Mouse (Mus musculus): ENCODE results near the gene Secisbp2. TPM values are rescaled to one million over a fixed set of nuclear protein-coding genes. Genes with fewer than 3 reads are reported as not detected.

Secisbp2 gene
- polyA plus RNA-seq, 1 experiment from 2014 or later, result 27.7 TPM

DNA sequence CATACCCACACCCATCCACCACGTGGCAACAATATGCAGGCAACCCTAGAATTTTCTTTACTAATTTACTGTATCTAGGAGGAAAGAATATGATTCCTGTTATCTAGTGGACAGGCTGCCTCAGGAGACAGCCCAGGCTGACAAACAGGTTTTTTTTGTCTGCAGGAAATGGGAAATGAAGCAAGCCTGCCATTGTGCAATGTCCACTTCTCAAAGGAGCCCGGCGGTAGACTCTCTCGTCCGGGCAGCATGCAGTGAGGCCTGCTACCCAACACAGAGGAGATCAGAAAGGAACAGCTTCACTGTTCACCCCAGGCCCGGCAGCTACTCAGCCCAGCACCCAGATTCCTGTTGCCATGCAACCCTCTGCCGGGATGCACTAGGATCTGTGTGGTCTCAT, 59.2 kb downstream of the Secisbp2 start:
- Histone ChIP-seq H3K27me3 (ENCODE audit: control insufficient read depth, insufficient read depth, low read length) (no peaks in the 10 kb centered on the region), H3K9me3 (ENCODE audit: control insufficient read depth, low read length) (no peaks in the 10 kb centered on the region), H3K4me1 (ENCODE audit: control insufficient read depth in 2 of 2, insufficient read depth in 2 of 2, low read length in 2 of 2) (peaks cover 5% of the 10 kb centered on the region in 2 experiments; a peak in 3 of 4 replicates), H3K27ac (replicated peaks in 1 of 2; ENCODE audit: control insufficient read depth in 1 of 2, insufficient read depth in 1 of 2, low read depth in 2 of 2, low read length in 2 of 2) (no peak overlapping the region), H3K4me2 (ENCODE audit: low read length) (no peak overlapping the region), H3K36me3 (ENCODE audit: control insufficient read depth, insufficient read depth, low read length) (peaks cover 26% of the 10 kb centered on the region), H3K9ac (ENCODE audit: low read length) (no peak overlapping the region), H3K4me3 (ENCODE audit: control insufficient read depth in 1 of 2, insufficient read depth in 1 of 2, low read depth in 1 of 2, low read length in 2 of 2) (no peak overlapping the region)
- WGBS, result 58% methylated on average over 7 of the region's 7 CpGs
- no peak for ATAC-seq (ENCODE audit: insufficient number of reproducible peaks, insufficient read depth, low FRiP score, low read depth)

DNA sequence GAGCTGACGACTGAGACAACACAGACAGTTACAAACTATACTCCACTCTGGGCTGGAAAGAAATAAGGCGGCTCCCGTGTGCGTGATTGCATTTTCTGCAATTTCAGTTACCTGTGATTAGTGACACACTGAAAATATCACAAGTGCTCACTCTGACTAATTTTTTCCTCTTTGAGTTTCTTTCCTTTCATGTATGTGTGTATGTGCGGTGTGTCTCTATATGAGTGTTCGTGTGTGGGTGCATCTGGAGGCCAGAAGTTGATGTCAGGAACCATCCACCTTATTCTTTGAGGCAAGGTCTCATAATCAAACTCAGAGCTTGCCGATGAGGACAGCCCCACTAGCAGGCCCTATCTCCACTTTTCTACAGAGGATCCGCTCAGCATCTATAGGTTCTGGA, 60.5 kb downstream of the Secisbp2 start:
- Histone ChIP-seq H3K9ac (ENCODE audit: low read length) (no peak overlapping the region), H3K4me1 (ENCODE audit: control insufficient read depth in 2 of 2, insufficient read depth in 2 of 2, low read length in 2 of 2) (peaks cover 8 to 12% of the 10 kb centered on the region in 2 experiments; a peak in 3 of 4 replicates)

GRCm38 (mm10) chr13:51716350-51717263, 65.1 kb downstream of the Secisbp2 start:
- Histone ChIP-seq H3K4me3 (ENCODE audit: control insufficient read depth in 1 of 2, insufficient read depth in 1 of 2, low read depth in 1 of 2, low read length in 2 of 2) (no peak overlapping the region), H3K9me3 (ENCODE audit: control insufficient read depth, low read length) (no peaks in the 10 kb centered on the region), H3K9ac (ENCODE audit: low read length) (no peak overlapping the region), H3K27ac (replicated peaks in 1 of 2; ENCODE audit: control insufficient read depth in 1 of 2, insufficient read depth in 1 of 2, low read depth in 2 of 2, low read length in 2 of 2) (no peak overlapping the region; a peak in 1 of 4 replicates), H3K4me2 (ENCODE audit: low read length) (no peak overlapping the region), H3K4me1 (ENCODE audit: control insufficient read depth in 2 of 2, insufficient read depth in 2 of 2, low read length in 2 of 2) (peaks cover 9 to 12% of the 10 kb centered on the region in 2 experiments; a peak in 3 of 4 replicates), H3K36me3 (ENCODE audit: control insufficient read depth, insufficient read depth, low read length) (peaks cover 31% of the 10 kb centered on the region), H3K27me3 (ENCODE audit: control insufficient read depth, insufficient read depth, low read length) (no peaks in the 10 kb centered on the region)
- peak; percentile 78 for ATAC-seq (ENCODE audit: insufficient number of reproducible peaks, insufficient read depth, low FRiP score, low read depth)
- WGBS, result 19% methylated on average over 8 of the region's 8 CpGs

More for the DNA sequence above, 60.5 kb downstream of the Secisbp2 start:
- Histone ChIP-seq H3K4me3 (ENCODE audit: control insufficient read depth in 1 of 2, insufficient read depth in 1 of 2, low read depth in 1 of 2, low read length in 2 of 2) (no peak overlapping the region), H3K27ac (replicated peaks in 1 of 2; ENCODE audit: control insufficient read depth in 1 of 2, insufficient read depth in 1 of 2, low read depth in 2 of 2, low read length in 2 of 2) (no peak overlapping the region), H3K4me2 (ENCODE audit: low read length) (no peak overlapping the region), H3K9me3 (ENCODE audit: control insufficient read depth, low read length) (no peaks in the 10 kb centered on the region), H3K27me3 (ENCODE audit: control insufficient read depth, insufficient read depth, low read length) (no peaks in the 10 kb centered on the region), H3K36me3 (ENCODE audit: control insufficient read depth, insufficient read depth, low read length) (peaks cover 26% of the 10 kb centered on the region)
- WGBS, result 92% methylated on average over 8 of the region's 8 CpGs
- ATAC-seq (ENCODE audit: insufficient number of reproducible peaks, insufficient read depth, low FRiP score, low read depth), result no peak

DNA sequence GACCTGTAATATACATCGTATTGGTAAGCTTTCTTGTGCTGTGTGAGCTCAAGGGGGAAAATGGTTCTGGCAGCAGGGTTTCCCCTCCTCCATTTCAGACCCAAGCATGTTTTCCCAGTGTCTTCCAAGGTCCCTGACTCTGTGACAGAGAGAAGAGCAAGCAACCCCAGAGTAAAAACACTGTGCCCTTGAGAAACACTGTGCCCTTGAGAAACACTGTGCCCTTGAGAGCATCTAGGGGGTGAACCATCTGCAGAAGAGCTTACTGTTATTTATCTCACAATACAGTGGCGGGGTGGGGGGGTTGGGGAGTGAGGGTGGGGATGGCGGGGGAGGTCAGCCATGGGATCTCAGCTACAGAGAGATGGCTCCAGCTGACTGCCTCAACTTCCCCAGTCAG, 67.8 kb downstream of the Secisbp2 start:
- WGBS, result 75% methylated on average over 3 of the region's 3 CpGs
- no peaks in the 10 kb centered on the region for H3K9me3 ChIP-seq (ENCODE audit: control insufficient read depth, low read length)

GRCm38 (mm10) chr13:51720556-51720955, 69.1 kb downstream of the Secisbp2 start:
- H3K36me3 ChIP-seq (ENCODE audit: control insufficient read depth, insufficient read depth, low read length), result peaks cover 16% of the 10 kb centered on the region
- H3K27ac ChIP-seq (replicated peaks in 1 of 2; ENCODE audit: control insufficient read depth in 1 of 2, insufficient read depth in 1 of 2, low read depth in 2 of 2, low read length in 2 of 2), result no peak overlapping the region
- H3K4me2 ChIP-seq (ENCODE audit: low read length), result no peak overlapping the region
- peaks cover 4 to 8% of the 10 kb centered on the region in 2 experiments; a peak in 2 of 4 replicates for H3K4me1 ChIP-seq (ENCODE audit: control insufficient read depth in 2 of 2, insufficient read depth in 2 of 2, low read length in 2 of 2)
- 86% methylated on average over 4 of the region's 4 CpGs for WGBS
- no peak overlapping the region for H3K9ac ChIP-seq (ENCODE audit: low read length)
- H3K27me3 ChIP-seq (ENCODE audit: control insufficient read depth, insufficient read depth, low read length), result no peaks in the 10 kb centered on the region
- H3K9me3 ChIP-seq (ENCODE audit: control insufficient read depth, low read length), result no peaks in the 10 kb centered on the region
- H3K4me3 ChIP-seq (ENCODE audit: control insufficient read depth in 1 of 2, insufficient read depth in 1 of 2, low read depth in 1 of 2, low read length in 2 of 2), result no peak overlapping the region
- ATAC-seq (ENCODE audit: insufficient number of reproducible peaks, insufficient read depth, low FRiP score, low read depth), result no peak

More for the DNA sequence above, 67.8 kb downstream of the Secisbp2 start:
- no peak overlapping the region for H3K4me2 ChIP-seq (ENCODE audit: low read length)
- H3K4me1 ChIP-seq (ENCODE audit: control insufficient read depth in 2 of 2, insufficient read depth in 2 of 2, low read length in 2 of 2), result peaks cover 9 to 12% of the 10 kb centered on the region in 2 experiments; a peak in 3 of 4 replicates
- H3K27me3 ChIP-seq (ENCODE audit: control insufficient read depth, insufficient read depth, low read length), result no peaks in the 10 kb centered on the region
- peaks cover 22% of the 10 kb centered on the region for H3K36me3 ChIP-seq (ENCODE audit: control insufficient read depth, insufficient read depth, low read length)
- H3K4me3 ChIP-seq (ENCODE audit: control insufficient read depth in 1 of 2, insufficient read depth in 1 of 2, low read depth in 1 of 2, low read length in 2 of 2), result no peak overlapping the region
- no peak overlapping the region for H3K27ac ChIP-seq (replicated peaks in 1 of 2; ENCODE audit: control insufficient read depth in 1 of 2, insufficient read depth in 1 of 2, low read depth in 2 of 2, low read length in 2 of 2)
- H3K9ac ChIP-seq (ENCODE audit: low read length), result no peak overlapping the region
- ATAC-seq (ENCODE audit: insufficient number of reproducible peaks, insufficient read depth, low FRiP score, low read depth), result no peak

- H3K4me3 ChIP-seq (ENCODE audit: control insufficient read depth in 1 of 2, insufficient read depth in 1 of 2, low read depth in 1 of 2, low read length in 2 of 2), result no peak overlapping the region
- no peak overlapping the region for H3K27ac ChIP-seq (replicated peaks in 1 of 2; ENCODE audit: control insufficient read depth in 1 of 2, insufficient read depth in 1 of 2, low read depth in 2 of 2, low read length in 2 of 2)
- H3K4me2 ChIP-seq (ENCODE audit: low read length), result no peak overlapping the region
- H3K27me3 ChIP-seq (ENCODE audit: control insufficient read depth, insufficient read depth, low read length), result no peaks in the 10 kb centered on the region
- no peaks in the 10 kb centered on the region; a peak in 1 of 4 replicates for H3K4me1 ChIP-seq (ENCODE audit: control insufficient read depth in 2 of 2, insufficient read depth in 2 of 2, low read length in 2 of 2)
- peaks cover 16% of the 10 kb centered on the region; the same call in 1 of the 2 replicates for H3K36me3 ChIP-seq (ENCODE audit: control insufficient read depth, insufficient read depth, low read length)
- H3K9ac ChIP-seq (ENCODE audit: low read length), result no peak overlapping the region
- 80% methylated on average over 5 of the region's 5 CpGs for WGBS
- no peak for ATAC-seq (ENCODE audit: insufficient number of reproducible peaks, insufficient read depth, low FRiP score, low read depth)
- no peaks in the 10 kb centered on the region for H3K9me3 ChIP-seq (ENCODE audit: control insufficient read depth, low read length)
Measured at GRCm38 (mm10) chr13:51723114-51723513, 71.6 kb downstream of the Secisbp2 start.

- Histone ChIP-seq H3K27me3 (ENCODE audit: control insufficient read depth, insufficient read depth, low read length) (no peaks in the 10 kb centered on the region), H3K36me3 (ENCODE audit: control insufficient read depth, insufficient read depth, low read length) (0 out of 2 replicates have a peak, but pooled peaks cover 7% of the 10 kb centered on the region), H3K4me1 (ENCODE audit: control insufficient read depth in 2 of 2, insufficient read depth in 2 of 2, low read length in 2 of 2) (peaks cover 0 to 9% of the 10 kb centered on the region in 2 experiments; a peak in 3 of 4 replicates), H3K9ac (ENCODE audit: low read length) (no peak overlapping the region), H3K9me3 (ENCODE audit: control insufficient read depth, low read length) (no peaks in the 10 kb centered on the region), H3K27ac (replicated peaks in 1 of 2; ENCODE audit: control insufficient read depth in 1 of 2, insufficient read depth in 1 of 2, low read depth in 2 of 2, low read length in 2 of 2) (no peak overlapping the region), H3K4me3 (ENCODE audit: control insufficient read depth in 1 of 2, insufficient read depth in 1 of 2, low read depth in 1 of 2, low read length in 2 of 2) (no peak overlapping the region), H3K4me2 (ENCODE audit: low read length) (no peak overlapping the region)
- 74% methylated on average over 6 of the region's 6 CpGs for WGBS
- ATAC-seq (ENCODE audit: insufficient number of reproducible peaks, insufficient read depth, low FRiP score, low read depth), result no peak
Measured at GRCm38 (mm10) chr13:51724566-51724965, 73.1 kb downstream of the Secisbp2 start.

All from heart, embryonic 14.5 days (tissue).